Mouse (Mus musculus): ENCODE measurements around the gene Col23a1. TPM values are rescaled to one million over a fixed set of nuclear protein-coding genes. Genes with fewer than 3 reads are reported as not detected.

Col23a1 gene
- polyA plus RNA-seq, 1 experiment from 2014 or later, result 5.2 TPM

GRCm38 (mm10) chr11:51509211-51509610 lies 219.5 kb downstream of the Col23a1 start:
- Histone ChIP-seq H3K4me2 (ENCODE audit: low read depth, low read length) (no peak overlapping the region), H3K36me3 (ENCODE audit: control insufficient read depth, insufficient read depth, low read length) (no peaks in the 10 kb centered on the region), H3K9me3 (ENCODE audit: control insufficient read depth, low read length) (no peaks in the 10 kb centered on the region), H3K9ac (replicated peaks; ENCODE audit: low read depth, low read length) (no peak overlapping the region), H3K4me3 (ENCODE audit: low read depth, low read length) (no peak overlapping the region), H3K4me1 (ENCODE audit: control insufficient read depth, insufficient read depth, low read length) (no peaks in the 10 kb centered on the region), H3K27me3 (ENCODE audit: control insufficient read depth, insufficient read depth, low read length) (no peaks in the 10 kb centered on the region), H3K27ac (ENCODE audit: low read depth, low read length) (no peak overlapping the region)
- ATAC-seq (ENCODE audit: low read depth), result no peak
- WGBS, result 73% methylated on average over 5 of the region's 5 CpGs

GRCm38 (mm10) chr11:51513019-51513418 lies 223.3 kb downstream of the Col23a1 start:
- Histone ChIP-seq H3K36me3 (ENCODE audit: control insufficient read depth, insufficient read depth, low read length) (no peaks in the 10 kb centered on the region), H3K27ac (ENCODE audit: low read depth, low read length) (no peak overlapping the region), H3K4me2 (ENCODE audit: low read depth, low read length) (no peak overlapping the region), H3K9me3 (ENCODE audit: control insufficient read depth, low read length) (no peaks in the 10 kb centered on the region), H3K27me3 (ENCODE audit: control insufficient read depth, insufficient read depth, low read length) (no peaks in the 10 kb centered on the region), H3K9ac (replicated peaks; ENCODE audit: low read depth, low read length) (no peak overlapping the region), H3K4me1 (ENCODE audit: control insufficient read depth, insufficient read depth, low read length) (no peaks in the 10 kb centered on the region), H3K4me3 (ENCODE audit: low read depth, low read length) (no peak overlapping the region)
- WGBS, result 87% methylated on average over 6 of the region's 6 CpGs
- ATAC-seq (ENCODE audit: low read depth), result no peak

GRCm38 (mm10) chr11:51515346-51515745 lies 225.6 kb downstream of the Col23a1 start:
- 82% methylated on average over 11 of the region's 11 CpGs for WGBS
- H3K4me2 ChIP-seq (ENCODE audit: low read depth, low read length), result no peak overlapping the region
- H3K27me3 ChIP-seq (ENCODE audit: control insufficient read depth, insufficient read depth, low read length), result no peaks in the 10 kb centered on the region
- no peak for ATAC-seq (ENCODE audit: low read depth)
- no peaks in the 10 kb centered on the region for H3K36me3 ChIP-seq (ENCODE audit: control insufficient read depth, insufficient read depth, low read length)
- no peaks in the 10 kb centered on the region for H3K9me3 ChIP-seq (ENCODE audit: control insufficient read depth, low read length)
- no peak overlapping the region for H3K4me3 ChIP-seq (ENCODE audit: low read depth, low read length)
- no peak overlapping the region for H3K27ac ChIP-seq (ENCODE audit: low read depth, low read length)
- H3K9ac ChIP-seq (replicated peaks; ENCODE audit: low read depth, low read length), result no peak overlapping the region
- no peaks in the 10 kb centered on the region for H3K4me1 ChIP-seq (ENCODE audit: control insufficient read depth, insufficient read depth, low read length)

DNA sequence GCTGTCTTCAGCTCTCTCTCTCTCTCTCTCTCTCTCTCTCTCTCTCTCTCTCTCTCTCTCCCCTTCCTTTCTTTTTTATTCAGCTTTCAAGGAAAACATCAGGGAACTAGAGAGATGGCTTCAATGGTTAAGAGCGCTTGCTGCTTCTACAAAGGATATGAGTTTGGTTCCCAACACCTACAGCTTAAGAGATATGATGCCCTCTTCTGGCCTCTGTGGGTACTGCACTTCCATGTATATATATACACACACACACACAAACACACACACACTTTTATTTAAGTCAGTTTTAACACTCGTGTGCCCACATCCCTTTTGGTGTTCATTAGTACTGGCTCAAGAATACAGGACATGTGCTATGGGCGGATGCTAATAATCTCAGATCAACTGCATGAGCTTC lies 228.4 kb downstream of the Col23a1 start:
- H3K27ac ChIP-seq (ENCODE audit: low read depth, low read length), result no peak overlapping the region
- no peak overlapping the region for H3K4me3 ChIP-seq (ENCODE audit: low read depth, low read length)
- H3K36me3 ChIP-seq (ENCODE audit: control insufficient read depth, insufficient read depth, low read length), result no peaks in the 10 kb centered on the region
- no peak for ATAC-seq (ENCODE audit: low read depth)
- H3K4me1 ChIP-seq (ENCODE audit: control insufficient read depth, insufficient read depth, low read length), result no peaks in the 10 kb centered on the region
- H3K27me3 ChIP-seq (ENCODE audit: control insufficient read depth, insufficient read depth, low read length), result no peaks in the 10 kb centered on the region
- no peaks in the 10 kb centered on the region for H3K9me3 ChIP-seq (ENCODE audit: control insufficient read depth, low read length)
- 97% methylated on average over 3 of the region's 3 CpGs for WGBS
- H3K9ac ChIP-seq (replicated peaks; ENCODE audit: low read depth, low read length), result no peak overlapping the region
- H3K4me2 ChIP-seq (ENCODE audit: low read depth, low read length), result no peak overlapping the region

DNA sequence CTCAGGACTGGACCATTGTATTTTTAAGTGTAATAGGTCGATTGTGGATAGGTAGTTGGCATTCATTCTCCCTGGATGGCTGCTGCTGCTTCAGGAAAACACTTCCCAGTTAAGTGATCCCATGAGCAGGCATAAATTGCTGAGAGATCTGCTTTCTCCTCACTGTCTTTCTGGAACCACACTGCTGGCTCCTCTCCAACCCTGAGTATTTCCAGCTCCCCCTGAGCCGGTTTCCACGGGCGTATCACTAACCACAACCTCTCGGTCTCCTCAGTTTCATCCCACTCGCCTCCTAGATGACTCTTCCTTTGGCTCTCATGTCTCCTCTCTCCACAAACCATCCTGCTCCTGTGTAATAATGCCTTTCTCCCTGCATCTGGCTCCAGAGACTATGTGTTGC lies 228.9 kb downstream of the Col23a1 start:
- Histone ChIP-seq H3K27ac (ENCODE audit: low read depth, low read length) (no peak overlapping the region), H3K4me3 (ENCODE audit: low read depth, low read length) (no peak overlapping the region), H3K9me3 (ENCODE audit: control insufficient read depth, low read length) (no peaks in the 10 kb centered on the region), H3K36me3 (ENCODE audit: control insufficient read depth, insufficient read depth, low read length) (no peaks in the 10 kb centered on the region), H3K4me1 (ENCODE audit: control insufficient read depth, insufficient read depth, low read length) (no peaks in the 10 kb centered on the region), H3K27me3 (ENCODE audit: control insufficient read depth, insufficient read depth, low read length) (no peaks in the 10 kb centered on the region), H3K9ac (replicated peaks; ENCODE audit: low read depth, low read length) (no peak overlapping the region), H3K4me2 (ENCODE audit: low read depth, low read length) (no peak overlapping the region)
- WGBS, result 80% methylated on average over 6 of the region's 6 CpGs
- ATAC-seq (ENCODE audit: low read depth), result no peak

DNA sequence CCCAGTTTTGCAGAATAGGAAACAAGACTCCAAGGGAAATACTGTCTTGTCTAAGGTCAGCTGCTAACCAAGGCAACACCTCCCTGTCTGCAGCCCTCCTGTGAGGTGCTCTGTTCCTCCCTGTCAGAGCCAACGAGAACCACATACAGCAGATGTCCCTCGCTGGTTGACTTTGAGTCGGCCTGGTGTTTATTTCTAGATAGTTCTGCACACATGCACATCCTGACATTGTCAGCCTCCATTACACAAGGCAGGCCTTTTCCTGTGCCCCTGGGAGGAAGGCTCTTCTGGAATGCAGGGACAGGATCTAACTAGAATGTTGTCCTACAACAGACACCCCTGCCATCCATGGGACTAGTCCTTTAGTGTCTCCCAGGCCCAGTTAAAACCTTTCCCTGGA lies 231.7 kb downstream of the Col23a1 start:
- no peaks in the 10 kb centered on the region for H3K36me3 ChIP-seq (ENCODE audit: control insufficient read depth, insufficient read depth, low read length)
- ATAC-seq (ENCODE audit: low read depth), result no peak
- no peaks in the 10 kb centered on the region for H3K9me3 ChIP-seq (ENCODE audit: control insufficient read depth, low read length)
- H3K9ac ChIP-seq (replicated peaks; ENCODE audit: low read depth, low read length), result no peak overlapping the region
- H3K4me1 ChIP-seq (ENCODE audit: control insufficient read depth, insufficient read depth, low read length), result no peaks in the 10 kb centered on the region
- H3K27me3 ChIP-seq (ENCODE audit: control insufficient read depth, insufficient read depth, low read length), result no peaks in the 10 kb centered on the region
- WGBS, result 80% methylated on average over 3 of the region's 3 CpGs
- no peak overlapping the region for H3K27ac ChIP-seq (ENCODE audit: low read depth, low read length)
- H3K4me3 ChIP-seq (ENCODE audit: low read depth, low read length), result no peak overlapping the region
- no peak overlapping the region for H3K4me2 ChIP-seq (ENCODE audit: low read depth, low read length)

DNA sequence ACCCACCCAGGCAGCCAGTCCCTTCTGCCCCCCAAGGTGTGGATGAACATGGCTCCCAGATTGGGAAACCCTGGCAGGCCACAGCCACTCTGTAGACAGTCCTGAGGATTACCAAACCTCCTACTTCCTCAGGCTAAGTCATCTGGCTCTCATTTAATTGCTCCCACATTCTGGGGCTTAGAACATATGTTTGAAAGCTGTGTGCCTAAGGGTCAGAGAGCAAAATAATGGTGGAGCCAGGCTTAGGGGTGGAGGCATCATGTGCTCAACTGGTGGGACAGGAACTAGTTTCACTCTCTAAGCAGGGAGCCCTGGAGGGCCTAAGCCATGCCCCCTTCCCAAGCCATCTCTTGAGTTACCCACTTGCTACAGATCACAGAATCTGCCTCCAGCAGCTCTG lies 233.5 kb downstream of the Col23a1 start:
- Histone ChIP-seq H3K4me2 (ENCODE audit: low read depth, low read length) (no peak overlapping the region), H3K27ac (ENCODE audit: low read depth, low read length) (no peak overlapping the region), H3K4me3 (ENCODE audit: low read depth, low read length) (no peak overlapping the region), H3K4me1 (ENCODE audit: control insufficient read depth, insufficient read depth, low read length) (no peaks in the 10 kb centered on the region), H3K27me3 (ENCODE audit: control insufficient read depth, insufficient read depth, low read length) (no peaks in the 10 kb centered on the region), H3K9me3 (ENCODE audit: control insufficient read depth, low read length) (no peaks in the 10 kb centered on the region), H3K36me3 (ENCODE audit: control insufficient read depth, insufficient read depth, low read length) (no peaks in the 10 kb centered on the region), H3K9ac (replicated peaks; ENCODE audit: low read depth, low read length) (no peak overlapping the region)
- ATAC-seq (ENCODE audit: low read depth), result no peak

DNA sequence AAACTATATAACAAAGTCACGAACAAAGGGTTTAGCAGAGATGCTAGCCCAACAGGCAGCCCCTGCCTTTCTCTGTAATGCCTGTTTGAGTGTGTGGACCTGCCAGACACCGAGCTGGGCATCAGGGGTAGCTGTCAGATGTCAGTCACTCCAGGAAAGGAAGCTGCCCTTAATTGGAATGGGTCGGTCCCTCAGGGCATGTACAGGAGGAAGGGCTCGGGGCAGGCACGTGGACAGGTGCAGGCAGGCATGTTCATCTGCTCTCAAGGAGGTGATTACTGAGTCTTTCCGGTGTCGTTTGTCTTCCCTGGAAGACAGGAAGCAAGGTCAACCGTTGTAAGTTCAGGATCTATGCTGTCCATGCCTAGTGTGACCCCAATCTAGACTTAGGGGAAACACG lies 233.9 kb downstream of the Col23a1 start:
- 74% methylated on average over 9 of the region's 9 CpGs for WGBS
- Histone ChIP-seq H3K4me3 (ENCODE audit: low read depth, low read length) (no peak overlapping the region), H3K4me1 (ENCODE audit: control insufficient read depth, insufficient read depth, low read length) (no peaks in the 10 kb centered on the region), H3K9ac (replicated peaks; ENCODE audit: low read depth, low read length) (no peak overlapping the region), H3K4me2 (ENCODE audit: low read depth, low read length) (no peak overlapping the region), H3K27ac (ENCODE audit: low read depth, low read length) (no peak overlapping the region), H3K36me3 (ENCODE audit: control insufficient read depth, insufficient read depth, low read length) (no peaks in the 10 kb centered on the region), H3K9me3 (ENCODE audit: control insufficient read depth, low read length) (no peaks in the 10 kb centered on the region), H3K27me3 (ENCODE audit: control insufficient read depth, insufficient read depth, low read length) (no peaks in the 10 kb centered on the region)
- no peak for ATAC-seq (ENCODE audit: low read depth)

DNA sequence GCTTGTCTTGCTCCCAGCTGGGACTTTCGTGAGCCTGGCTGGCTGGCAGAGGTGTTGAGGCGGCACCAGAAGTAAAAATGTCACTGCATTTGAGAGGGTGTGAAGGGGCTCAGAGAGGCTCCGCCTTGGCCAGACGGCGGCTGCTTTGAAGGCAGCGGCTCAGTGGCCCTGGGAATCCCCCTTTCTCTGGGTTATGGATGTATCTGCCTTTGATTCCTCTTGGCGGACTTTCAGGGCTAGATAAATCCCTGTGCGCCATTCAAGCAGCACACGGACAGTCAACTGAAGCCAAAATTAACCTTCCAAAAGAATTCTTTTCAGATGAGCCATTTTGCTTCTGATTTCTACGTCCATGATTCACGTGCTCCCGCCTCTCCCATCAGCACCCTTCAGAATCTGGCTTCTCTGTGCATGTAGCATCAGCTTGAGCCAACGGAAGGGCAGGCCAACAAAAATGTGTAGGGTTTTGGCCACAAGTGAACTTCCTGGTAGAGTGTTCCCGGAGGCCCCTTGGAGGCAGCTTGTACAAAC lies 237.0 kb downstream of the Col23a1 start:
- Histone ChIP-seq H3K27me3 (ENCODE audit: control insufficient read depth, insufficient read depth, low read length) (no peaks in the 10 kb centered on the region), H3K9ac (replicated peaks; ENCODE audit: low read depth, low read length) (no peak overlapping the region), H3K36me3 (ENCODE audit: control insufficient read depth, insufficient read depth, low read length) (no peaks in the 10 kb centered on the region), H3K4me2 (ENCODE audit: low read depth, low read length) (no peak overlapping the region), H3K4me1 (ENCODE audit: control insufficient read depth, insufficient read depth, low read length) (no peaks in the 10 kb centered on the region), H3K9me3 (ENCODE audit: control insufficient read depth, low read length) (no peaks in the 10 kb centered on the region), H3K4me3 (ENCODE audit: low read depth, low read length) (no peak overlapping the region), H3K27ac (ENCODE audit: low read depth, low read length) (no peak overlapping the region)
- no peak for ATAC-seq (ENCODE audit: low read depth)
- WGBS, result 44% methylated on average over 14 of the region's 14 CpGs

GRCm38 (mm10) chr11:51533128-51533533 lies 243.4 kb downstream of the Col23a1 start:
- WGBS, result 60% methylated on average over 11 of the region's 11 CpGs
- H3K4me2 ChIP-seq (ENCODE audit: low read depth, low read length), result no peak overlapping the region
- H3K9me3 ChIP-seq (ENCODE audit: control insufficient read depth, low read length), result no peaks in the 10 kb centered on the region
- H3K36me3 ChIP-seq (ENCODE audit: control insufficient read depth, insufficient read depth, low read length), result no peaks in the 10 kb centered on the region
- H3K9ac ChIP-seq (replicated peaks; ENCODE audit: low read depth, low read length), result no peak overlapping the region
- no peak overlapping the region for H3K27ac ChIP-seq (ENCODE audit: low read depth, low read length)
- no peak for ATAC-seq (ENCODE audit: low read depth)
- H3K27me3 ChIP-seq (ENCODE audit: control insufficient read depth, insufficient read depth, low read length), result no peaks in the 10 kb centered on the region
- H3K4me3 ChIP-seq (ENCODE audit: low read depth, low read length), result no peak overlapping the region
- no peaks in the 10 kb centered on the region for H3K4me1 ChIP-seq (ENCODE audit: control insufficient read depth, insufficient read depth, low read length)

Measured in neural tube, embryonic 14.5 days (tissue).